Mouse (Mus musculus) limb, embryonic 10.5 days (tissue): Measurements from ENCODE around the gene Cep78. TPM values are rescaled to one million over a fixed set of nuclear protein-coding genes. Genes with fewer than 3 reads are reported as not detected.
A peak's percentile ranks its signal among the peaks of the same experiment; 100 is the strongest.

Experiments
- DNase-seq: peaks from one replicate; pipeline ENCODE4 v3.0.0-alpha.2; 2017; ENCODE audit warnings: low spot score
- H3K27ac ChIP-seq: fragments of 300-500 bp; sonication (generic); 2 replicates; pipeline ENCODE4 v1.5.1; 2016; ENCODE audit warnings: mild to moderate bottlenecking
- H3K27me3 ChIP-seq: fragments of 300-500 bp; sonication (generic); 2 replicates; pipeline ENCODE4 v1.6.1; 2016; ENCODE audit warnings: low read depth, mild to moderate bottlenecking; ENCODE audit not compliant: poor library complexity, severe bottlenecking
- H3K36me3 ChIP-seq: fragments of 300-500 bp; sonication (generic); 2 replicates; pipeline ENCODE4 v1.6.1; 2016; ENCODE audit warnings: mild to moderate bottlenecking, moderate library complexity
- H3K4me1 ChIP-seq: fragments of 300-500 bp; sonication (generic); 2 replicates; pipeline ENCODE4 v1.6.1; 2016
- H3K4me3 ChIP-seq: fragments of 300-500 bp; sonication (generic); 2 replicates; pipeline ENCODE4 v1.5.1; 2016; ENCODE audit warnings: mild to moderate bottlenecking, moderate library complexity
- H3K9me3 ChIP-seq: fragments of 300-500 bp; sonication (generic); replicated peaks from 2 replicates; pipeline ENCODE4 v1.6.1; 2016; ENCODE audit warnings: mild to moderate bottlenecking
- WGBS: fragments of 180-500 bp; shearing (Covaris S2); methylation state at CpG from one replicate; pipeline ENCODE4 v1.1.7; 2016; 5-methylcytosine and 5-hydroxymethylcytosine counted together
- polyA plus RNA-seq: library from polyadenylated mRNA; unstranded; fragments of >200 nt; fragmentation: Nextera tagmentation; extraction: Ambion mirVana; gene quantifications from 2 replicates; pipeline ENCODE4 v1.2.1, GENCODE M21; 2016

Cep78 gene
- polyA plus RNA-seq, 1 experiment from 2014 or later = 62.1 TPM

DNA sequence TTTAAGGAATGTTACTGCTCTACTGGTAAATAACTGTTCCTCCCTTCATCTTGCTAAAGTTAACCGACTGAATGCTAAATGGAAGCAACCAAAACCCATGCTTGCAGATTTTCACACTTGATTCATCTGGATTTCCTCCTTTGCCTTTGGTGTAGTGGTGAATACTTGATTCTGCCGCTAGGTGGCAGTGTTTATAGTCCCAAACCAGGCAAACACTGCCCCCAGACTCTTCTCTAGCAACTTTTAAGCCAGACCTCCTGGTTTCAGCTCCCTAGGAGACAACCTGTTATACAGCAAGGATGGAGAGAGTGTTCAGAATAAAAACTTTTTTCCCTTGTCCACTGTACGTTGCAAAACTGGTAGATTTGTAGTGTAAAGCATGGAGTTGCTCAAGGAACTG lies 13.4 kb upstream of the Cep78 start:
- Histone ChIP-seq H3K4me1 (no peaks in the 10 kb centered on the region), H3K4me3 (no peak overlapping the region), H3K36me3 (no peaks in the 10 kb centered on the region), H3K9me3 (no peaks in the 10 kb centered on the region), H3K27ac (no peak overlapping the region), H3K27me3 (no peaks in the 10 kb centered on the region)
- WGBS = 4% methylated on average over 3 of the region's 3 CpGs
- DNase-seq = peak; percentile 62

DNA sequence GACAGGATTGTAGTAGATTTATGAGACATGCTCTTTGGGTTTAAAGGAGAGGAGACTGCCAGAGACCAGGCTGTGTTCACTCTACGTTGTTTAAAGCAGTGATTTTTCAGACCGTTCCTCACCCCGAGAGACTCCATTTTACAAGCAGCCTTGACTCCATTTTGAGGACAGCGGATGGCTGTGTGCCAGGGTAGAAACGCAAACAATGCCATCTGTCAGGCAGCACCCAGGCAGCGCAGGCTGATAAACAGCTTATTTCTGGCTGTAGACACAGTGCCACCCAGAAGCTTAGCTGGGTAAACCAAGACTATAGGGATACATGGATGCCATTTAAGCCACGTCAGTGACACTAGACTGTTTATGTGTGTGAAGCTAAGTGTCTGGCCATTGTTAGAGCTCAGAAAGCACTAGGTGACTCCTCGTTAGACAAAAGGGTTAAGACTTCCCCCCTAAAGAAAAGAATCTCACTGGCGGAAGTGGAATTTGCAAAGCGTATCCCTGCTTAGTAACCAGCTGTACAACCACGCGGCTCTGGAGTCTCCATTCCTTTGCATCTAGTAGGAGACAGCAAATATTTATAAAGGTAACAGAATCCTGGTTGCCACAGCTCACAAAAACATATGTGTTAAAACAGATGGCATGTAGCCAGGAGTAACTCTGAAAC lies 12.2 kb upstream of the Cep78 start:
- no peak for DNase-seq
- Histone ChIP-seq H3K9me3 (no peaks in the 10 kb centered on the region), H3K36me3 (no peaks in the 10 kb centered on the region), H3K4me3 (no peak overlapping the region), H3K4me1 (no peaks in the 10 kb centered on the region), H3K27ac (no peak overlapping the region), H3K27me3 (no peaks in the 10 kb centered on the region)
- 86% methylated on average over 12 of the region's 12 CpGs for WGBS

DNA sequence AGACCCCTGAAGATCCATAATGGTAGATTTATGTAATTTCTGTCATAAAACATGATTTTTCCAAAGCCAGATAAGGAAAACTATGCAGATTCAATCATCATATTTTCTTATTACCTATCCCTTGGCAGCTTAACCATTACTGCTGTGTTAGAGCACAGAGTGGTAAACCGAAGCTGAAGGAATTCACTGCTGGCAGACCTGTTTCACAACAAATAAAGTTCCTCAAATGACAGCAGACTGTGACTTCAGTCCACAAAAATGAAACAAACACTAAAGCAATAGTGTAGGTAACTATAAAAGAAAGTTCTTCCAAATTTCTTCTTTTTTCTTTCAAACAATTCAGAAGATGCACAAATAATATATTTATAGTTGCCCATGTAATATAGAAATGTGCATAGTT lies 5.3 kb upstream of the Cep78 start:
- no peak overlapping the region for H3K27ac ChIP-seq
- 94% methylated on average over 1 of the region's 1 CpGs for WGBS
- DNase-seq = no peak
- no peaks in the 10 kb centered on the region for H3K9me3 ChIP-seq
- H3K4me3 ChIP-seq = no peak overlapping the region
- H3K4me1 ChIP-seq = peaks cover 7% of the 10 kb centered on the region; the same call in 1 of the 2 replicates
- H3K27me3 ChIP-seq = no peaks in the 10 kb centered on the region
- peaks cover 12% of the 10 kb centered on the region; the same call in 1 of the 2 replicates for H3K36me3 ChIP-seq

DNA sequence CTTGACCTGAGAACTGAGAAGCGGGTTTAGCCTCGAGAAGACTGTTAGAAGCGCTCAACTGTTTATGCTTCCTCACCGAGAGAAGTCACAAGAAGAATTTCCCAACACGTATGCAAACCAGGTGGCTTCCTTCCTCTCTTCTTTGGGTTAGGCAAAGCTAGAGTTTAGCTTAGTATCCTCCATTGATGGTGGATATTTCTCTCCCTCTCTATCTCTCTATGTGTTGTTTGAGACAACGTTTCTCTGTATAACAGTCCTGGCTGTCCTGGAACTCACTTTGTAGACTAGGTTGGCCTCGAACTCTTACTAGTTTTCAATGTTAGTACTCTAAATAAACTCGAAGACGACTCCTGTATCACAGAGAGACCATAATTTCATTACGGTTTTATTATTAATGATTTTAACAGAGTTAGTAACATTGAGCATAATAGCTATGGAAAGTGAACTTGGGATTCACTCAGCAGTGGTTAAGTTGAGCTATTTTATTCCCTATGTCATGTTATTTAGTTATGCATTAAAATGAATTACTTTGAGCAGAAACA lies 454 bp upstream of the Cep78 start:
- WGBS = 29% methylated on average over 10 of the region's 10 CpGs
- H3K4me1 ChIP-seq = peaks cover 19% of the 10 kb centered on the region; the same call in 1 of the 2 replicates
- H3K4me3 ChIP-seq = peak overlapping the region; percentile 85
- H3K27ac ChIP-seq = peak overlapping the region; percentile 98; the same call in 1 of the 2 replicates
- H3K36me3 ChIP-seq = peaks cover 19% of the 10 kb centered on the region
- H3K9me3 ChIP-seq = no peaks in the 10 kb centered on the region
- no peak for DNase-seq
- no peaks in the 10 kb centered on the region for H3K27me3 ChIP-seq

DNA sequence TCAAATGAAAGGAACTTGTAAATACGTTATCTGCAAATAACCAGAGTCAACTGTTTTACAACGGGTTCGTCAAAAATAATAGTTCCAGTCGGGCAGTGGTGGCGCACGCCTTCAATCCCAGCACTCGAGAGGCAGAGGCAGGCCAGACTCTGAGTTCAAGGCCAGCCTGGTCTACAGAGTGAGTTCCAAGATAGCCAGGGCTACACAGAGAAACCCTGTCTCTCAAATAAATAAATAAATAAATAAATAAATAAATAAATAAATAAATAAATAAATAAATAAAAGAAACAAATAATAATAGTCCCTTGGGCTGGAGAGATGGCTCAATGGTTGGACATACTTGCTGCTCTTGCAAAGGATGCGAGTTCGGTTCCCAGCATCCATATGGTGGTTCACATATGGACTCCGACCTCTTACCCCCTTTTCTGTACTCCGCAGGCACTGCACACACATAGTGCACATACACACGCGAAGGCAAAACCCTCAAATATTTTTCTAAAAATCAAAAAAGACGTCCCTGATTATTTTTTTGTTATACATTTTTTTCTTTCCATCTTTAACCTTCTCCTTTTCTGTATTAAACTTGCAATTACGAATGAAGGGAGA lies 947 bp downstream of the Cep78 start:
- H3K4me1 ChIP-seq = peaks cover 19% of the 10 kb centered on the region; the same call in 1 of the 2 replicates
- peak overlapping the region; percentile 85 for H3K4me3 ChIP-seq
- H3K36me3 ChIP-seq = peaks cover 33% of the 10 kb centered on the region
- no peaks in the 10 kb centered on the region for H3K9me3 ChIP-seq
- 56% methylated on average over 15 of the region's 15 CpGs for WGBS
- peak overlapping the region; percentile 98 for H3K27ac ChIP-seq
- no peaks in the 10 kb centered on the region for H3K27me3 ChIP-seq
- no peak for DNase-seq

DNA sequence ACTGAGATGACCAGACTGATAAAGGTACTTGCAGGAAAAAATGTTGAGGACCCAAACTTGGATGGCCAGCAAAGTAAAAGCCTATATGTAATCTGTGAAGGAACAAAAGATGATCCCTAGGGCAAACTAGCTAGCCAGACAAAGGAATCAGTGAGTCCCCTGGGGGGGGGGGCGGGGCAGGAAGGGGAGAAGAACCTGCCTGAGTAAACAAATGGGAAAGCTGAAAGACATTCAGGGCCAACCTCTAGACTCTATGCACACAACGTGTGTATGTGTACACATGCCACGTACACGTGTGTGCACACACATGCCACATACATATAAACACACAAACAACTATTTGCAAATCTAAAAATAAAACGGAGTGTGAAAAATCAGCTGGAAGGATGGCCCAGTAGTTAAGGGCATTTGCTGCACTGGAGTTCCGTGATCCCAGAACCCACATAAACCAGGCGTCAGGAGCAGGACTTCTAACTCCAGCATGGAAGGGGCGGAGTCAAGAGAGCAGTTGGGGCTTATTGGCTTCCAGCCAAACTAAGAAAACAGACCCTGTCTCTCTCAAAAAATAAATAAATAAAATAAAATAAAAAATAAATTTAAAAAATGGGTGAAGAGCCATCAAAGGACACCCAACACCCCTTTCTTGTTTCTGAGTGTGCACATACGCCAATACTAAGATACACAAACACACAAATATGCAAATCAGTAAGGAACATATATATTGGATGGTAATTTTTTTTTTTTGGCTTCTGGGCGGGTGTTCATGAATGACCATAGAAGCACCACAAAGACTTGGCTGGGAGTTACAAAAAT lies 1.7 kb downstream of the Cep78 start:
- Histone ChIP-seq H3K4me3 (peak overlapping the region; percentile 85; the same call in 1 of the 2 replicates), H3K9me3 (no peaks in the 10 kb centered on the region), H3K27ac (no peak overlapping the region), H3K36me3 (peaks cover 36% of the 10 kb centered on the region), H3K27me3 (no peaks in the 10 kb centered on the region), H3K4me1 (peaks cover 19% of the 10 kb centered on the region; the same call in 1 of the 2 replicates)
- no peak for DNase-seq
- 58% methylated on average over 9 of the region's 10 CpGs for WGBS

DNA sequence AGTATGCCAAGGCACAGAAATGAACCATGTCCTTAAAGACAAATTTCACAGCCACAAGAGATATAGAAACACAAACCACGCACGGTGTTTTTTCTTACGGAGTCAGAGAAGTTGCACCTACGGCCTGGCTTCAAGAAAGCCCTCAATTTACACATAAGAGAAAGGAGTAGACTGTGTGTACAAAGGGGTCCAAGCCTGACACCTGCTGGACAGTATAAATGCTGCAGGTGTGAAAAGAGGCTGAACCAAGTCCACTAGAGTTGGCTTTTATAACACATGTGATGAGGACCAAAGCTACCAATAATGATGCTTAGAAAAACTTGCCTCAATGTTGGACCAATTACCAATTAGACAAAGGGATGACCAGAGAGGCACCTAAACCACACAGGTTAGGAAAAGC lies 2.9 kb downstream of the Cep78 start:
- Histone ChIP-seq H3K9me3 (no peaks in the 10 kb centered on the region), H3K27ac (no peak overlapping the region), H3K4me1 (peaks cover 19% of the 10 kb centered on the region; the same call in 1 of the 2 replicates), H3K4me3 (no peak overlapping the region), H3K36me3 (peaks cover 44% of the 10 kb centered on the region), H3K27me3 (no peaks in the 10 kb centered on the region)
- peak; percentile 54 for DNase-seq
- 75% methylated on average over 4 of the region's 4 CpGs for WGBS

DNA sequence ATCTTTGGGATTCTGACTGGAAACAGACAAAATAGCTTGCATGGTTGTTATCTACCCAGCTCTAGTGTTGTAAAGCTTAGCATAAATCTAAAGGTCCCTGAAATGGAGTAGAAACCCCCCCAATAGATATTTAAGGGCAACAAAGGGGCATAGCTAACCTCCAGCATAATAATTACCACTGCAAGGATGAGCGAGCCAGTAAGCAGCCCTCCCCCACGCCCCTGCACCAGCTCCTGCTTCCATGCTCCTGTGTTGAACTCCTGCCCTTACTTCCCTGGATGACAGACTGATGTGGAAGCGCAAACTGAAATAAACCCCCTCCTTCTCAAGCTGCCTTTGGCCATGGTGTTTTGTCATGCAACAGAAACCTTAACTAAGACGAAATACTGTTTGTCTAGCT lies 11.4 kb downstream of the Cep78 start:
- DNase-seq = no peak
- Histone ChIP-seq H3K36me3 (peaks cover 97% of the 10 kb centered on the region), H3K27ac (no peak overlapping the region), H3K4me1 (no peaks in the 10 kb centered on the region; the same call in 1 of the 2 replicates), H3K27me3 (no peaks in the 10 kb centered on the region), H3K4me3 (no peak overlapping the region), H3K9me3 (no peaks in the 10 kb centered on the region)
- WGBS = 73% methylated on average over 4 of the region's 4 CpGs

DNA sequence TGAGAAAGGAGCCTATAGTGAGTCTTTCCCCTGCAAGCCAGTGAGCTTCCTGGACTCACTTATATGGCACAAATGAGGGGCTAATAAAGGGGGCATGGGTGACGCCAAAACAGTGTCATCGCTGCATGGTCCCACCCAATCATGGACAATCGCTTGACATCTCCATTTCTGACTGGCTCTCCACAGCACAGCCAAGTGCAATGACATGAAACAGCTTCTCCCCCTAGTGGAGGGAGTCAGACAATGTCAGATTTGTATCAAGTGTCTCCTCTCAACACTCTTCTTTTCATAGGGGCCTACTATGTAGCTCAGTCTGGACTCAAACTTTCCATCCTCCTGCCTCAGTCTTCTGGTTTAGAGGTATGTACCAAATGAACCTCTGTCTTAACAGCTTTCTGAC lies 19.7 kb downstream of the Cep78 start:
- no peak overlapping the region for H3K4me3 ChIP-seq
- DNase-seq = no peak
- H3K9me3 ChIP-seq = no peaks in the 10 kb centered on the region
- 78% methylated on average over 3 of the region's 3 CpGs for WGBS
- peaks cover 91% of the 10 kb centered on the region for H3K36me3 ChIP-seq
- H3K27me3 ChIP-seq = no peaks in the 10 kb centered on the region
- H3K4me1 ChIP-seq = no peaks in the 10 kb centered on the region
- no peak overlapping the region for H3K27ac ChIP-seq

DNA sequence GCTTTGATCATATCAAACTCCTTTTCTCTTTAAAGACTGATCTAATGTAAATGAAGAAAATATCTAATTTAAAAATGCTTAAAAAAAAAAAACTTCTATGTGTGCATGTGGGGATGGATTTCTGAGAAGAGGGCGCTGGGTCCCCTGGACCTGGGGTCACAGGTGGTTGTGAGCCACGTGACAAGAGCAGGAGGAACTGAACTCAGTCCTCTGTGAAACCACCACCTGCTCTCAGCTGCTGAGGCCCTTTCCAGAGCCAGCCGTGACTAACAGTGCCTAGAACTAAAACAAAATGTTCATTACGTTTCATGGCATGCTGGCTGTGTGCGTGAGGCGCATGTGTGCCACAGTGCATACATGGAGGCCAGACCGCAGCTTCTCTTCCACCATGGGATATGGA lies 20.3 kb downstream of the Cep78 start:
- Histone ChIP-seq H3K36me3 (peaks cover 91% of the 10 kb centered on the region), H3K27ac (no peak overlapping the region), H3K9me3 (no peaks in the 10 kb centered on the region), H3K4me3 (no peak overlapping the region), H3K4me1 (no peaks in the 10 kb centered on the region), H3K27me3 (no peaks in the 10 kb centered on the region)
- no peak for DNase-seq
- 95% methylated on average over 7 of the region's 7 CpGs for WGBS

DNA sequence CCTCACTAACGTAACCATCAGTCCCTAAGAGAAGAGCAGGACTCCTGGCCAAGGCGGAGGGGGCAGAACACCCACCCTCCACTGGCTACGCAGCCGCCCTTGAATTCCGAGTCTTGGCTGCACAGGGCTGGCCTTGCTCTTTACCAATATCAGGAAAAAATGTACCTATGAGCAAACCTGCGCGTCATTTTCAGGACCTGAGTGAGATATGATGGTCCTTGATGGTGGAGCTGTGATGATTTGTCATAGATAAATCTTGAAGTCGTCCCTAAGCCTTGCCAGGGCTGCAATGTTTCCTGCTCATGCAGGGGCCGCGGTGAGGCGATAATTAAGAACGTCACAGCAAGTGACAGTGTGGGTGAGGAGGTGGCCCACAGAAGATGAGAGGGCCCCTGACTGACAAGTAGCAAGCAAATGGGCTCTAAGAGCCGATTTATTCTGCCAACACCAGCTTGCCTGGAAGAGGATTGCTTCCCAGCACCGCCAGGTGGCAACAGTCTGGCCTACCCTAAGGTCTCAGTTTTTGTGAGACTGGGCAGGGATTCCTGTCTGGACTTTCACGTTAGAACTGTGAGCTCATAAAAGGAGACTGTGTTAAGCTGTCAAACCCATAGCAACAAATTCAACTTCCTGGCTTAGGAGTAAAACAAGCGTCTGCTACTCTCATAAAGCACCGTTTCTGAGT lies 21.6 kb downstream of the Cep78 start:
- WGBS = 92% methylated on average over 17 of the region's 17 CpGs

DNA sequence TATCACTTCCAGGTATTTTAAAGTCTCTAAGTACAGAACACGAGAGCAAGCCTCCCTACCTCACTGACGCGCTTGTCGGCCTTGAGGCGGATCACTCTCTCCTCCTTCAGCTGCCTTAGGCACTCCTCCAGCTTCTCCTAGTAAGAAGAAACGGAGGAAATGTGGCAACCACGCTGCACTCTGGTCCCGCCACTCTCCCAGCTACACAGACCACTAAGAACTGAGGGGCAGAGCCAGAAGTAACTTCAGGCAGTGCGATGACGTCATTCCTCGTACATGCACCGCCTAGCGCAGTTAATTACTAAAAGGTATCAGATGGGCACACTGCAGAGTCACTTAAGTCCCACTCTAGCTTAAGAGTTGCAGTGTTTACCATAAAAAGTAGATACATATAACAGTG lies 22.5 kb downstream of the Cep78 start:
- DNase-seq = no peak
- no peaks in the 10 kb centered on the region for H3K4me1 ChIP-seq
- WGBS = 88% methylated on average over 13 of the region's 13 CpGs
- H3K9me3 ChIP-seq = no peaks in the 10 kb centered on the region
- H3K4me3 ChIP-seq = no peak overlapping the region
- no peaks in the 10 kb centered on the region for H3K27me3 ChIP-seq
- H3K27ac ChIP-seq = no peak overlapping the region
- peaks cover 83% of the 10 kb centered on the region for H3K36me3 ChIP-seq

More for the DNA sequence above, 21.6 kb downstream of the Cep78 start:
- H3K27me3 ChIP-seq = no peaks in the 10 kb centered on the region
- H3K27ac ChIP-seq = no peak overlapping the region
- peaks cover 90% of the 10 kb centered on the region for H3K36me3 ChIP-seq
- no peak for DNase-seq
- no peaks in the 10 kb centered on the region for H3K9me3 ChIP-seq
- H3K4me3 ChIP-seq = no peak overlapping the region
- no peaks in the 10 kb centered on the region for H3K4me1 ChIP-seq
